Mouse (Mus musculus) embryonic fibroblast, embryonic 13.5 days (primary cell): ENCODE data around the gene Hnrnpa0.

ENCODE experiments used
- CTCF ChIP-seq: IDR thresholded peaks from 2 replicates; pipeline ENCODE4 v1.5.1; 2011; ENCODE audit warnings: mild to moderate bottlenecking, control low read depth, low read length, moderate library complexity, borderline replicate concordance; ENCODE audit not compliant: insufficient read depth
- POLR2A ChIP-seq: IDR thresholded peaks from 2 replicates; pipeline ENCODE4 v1.6.1; 2011; ENCODE audit warnings: low read depth, mild to moderate bottlenecking, control low read depth, low read length, moderate library complexity

GRCm38 (mm10) chr13:58129687-58130246, 1.4 kb upstream of the Hnrnpa0 start:
- no peak for TF ChIP-seq CTCF
- peak; percentile 39 for TF ChIP-seq POLR2A
